Mouse (Mus musculus) liver, adult (tissue): ENCODE measurements around the gene Tnks1bp1.

Experiments
- GATA4 ChIP-seq: IDR thresholded peaks from 2 replicates; pipeline ENCODE4 v1.6.1; 2014; ENCODE audit warnings: mild to moderate bottlenecking, low read length; ENCODE audit not compliant: insufficient replicate concordance

The Tnks1bp1 gene

DNA sequence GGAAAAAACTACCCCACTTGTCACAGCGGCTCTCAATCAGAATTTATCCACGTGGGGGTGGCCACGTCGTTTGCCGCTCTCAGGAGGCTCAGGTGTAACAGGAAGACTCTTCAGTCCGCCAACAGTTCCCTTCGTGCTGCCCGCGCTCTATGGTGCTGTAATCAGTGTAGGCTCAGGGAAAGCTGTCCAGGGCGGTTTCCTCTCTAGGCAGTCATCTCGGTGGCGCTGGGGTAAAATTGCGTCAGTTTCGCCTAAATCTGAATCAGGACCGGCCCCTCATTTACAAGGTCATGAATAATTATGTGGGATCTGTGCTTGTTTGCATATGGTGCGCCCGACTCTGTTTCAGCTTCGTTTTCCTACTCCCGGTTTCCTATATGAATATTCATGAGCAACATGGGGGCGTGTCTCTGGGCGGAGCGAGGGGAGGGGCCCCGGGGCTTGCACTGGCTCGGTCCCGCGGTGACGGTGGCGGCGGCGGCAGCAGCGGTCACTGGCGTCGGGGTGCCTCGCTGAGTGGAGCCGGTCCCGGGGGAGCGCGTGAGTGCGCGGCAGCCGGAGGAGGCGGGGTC, at the start of gene Tnks1bp1:
TSS of gene Tnks1bp1 (plus strand) at position 427 of the 572 bp plus-strand sequence.
- peak; percentile 89 for TF ChIP-seq GATA4

DNA sequence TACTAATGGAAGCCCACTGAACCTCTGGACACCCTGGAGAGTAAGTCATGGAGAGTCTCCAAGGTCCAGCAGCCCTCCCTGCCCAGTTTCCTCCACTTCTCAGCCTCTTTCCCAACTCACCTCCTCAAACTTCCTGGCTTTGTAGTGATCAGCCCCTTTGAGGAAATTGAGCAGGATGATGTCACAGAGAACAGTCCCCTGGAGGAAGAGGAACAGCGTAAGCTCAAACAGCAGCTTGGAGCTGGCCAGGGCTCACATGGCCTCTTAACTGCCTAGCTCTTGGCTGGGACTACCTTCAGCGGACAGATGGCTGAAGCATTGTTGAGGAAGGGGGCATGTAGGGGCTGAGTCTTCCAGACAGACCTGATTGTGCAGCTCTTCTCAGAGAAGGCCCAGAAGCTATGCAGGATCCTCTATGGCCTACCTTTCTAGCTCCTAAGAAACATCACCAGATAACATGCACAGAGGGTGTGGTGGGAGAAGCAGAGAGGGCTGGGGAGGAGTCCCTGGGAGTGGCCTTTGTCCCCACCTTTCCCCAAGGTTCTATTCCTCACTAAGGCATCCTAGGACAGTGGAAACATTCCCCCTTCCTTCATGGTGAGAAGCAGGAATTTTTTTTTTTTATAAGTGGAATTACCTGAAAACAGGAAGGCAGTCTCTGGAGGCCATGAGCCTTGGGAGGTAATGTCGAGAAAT, 48.2 kb upstream of the Tnks1bp1 start:
- no peak for TF ChIP-seq GATA4

DNA sequence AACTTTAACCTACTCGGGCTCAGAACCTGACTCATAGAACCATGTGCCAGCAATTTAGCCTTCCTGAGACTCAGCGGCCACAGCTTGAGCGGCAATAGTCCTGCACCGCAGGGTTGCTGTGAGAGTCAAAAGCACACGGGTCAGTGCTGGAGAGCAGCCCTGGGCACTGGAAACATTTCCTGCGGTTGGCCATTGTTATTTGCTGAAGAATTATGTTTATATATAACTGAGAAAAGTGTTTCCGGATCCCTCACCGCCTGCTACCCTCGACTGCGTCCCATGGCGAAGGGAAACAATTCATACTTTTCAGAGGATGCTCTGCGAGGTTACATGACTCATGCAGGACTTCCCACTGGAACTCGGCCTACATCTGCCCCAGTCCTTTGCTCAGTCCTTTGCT, 46.3 kb upstream of the Tnks1bp1 start:
- no peak for TF ChIP-seq GATA4

DNA sequence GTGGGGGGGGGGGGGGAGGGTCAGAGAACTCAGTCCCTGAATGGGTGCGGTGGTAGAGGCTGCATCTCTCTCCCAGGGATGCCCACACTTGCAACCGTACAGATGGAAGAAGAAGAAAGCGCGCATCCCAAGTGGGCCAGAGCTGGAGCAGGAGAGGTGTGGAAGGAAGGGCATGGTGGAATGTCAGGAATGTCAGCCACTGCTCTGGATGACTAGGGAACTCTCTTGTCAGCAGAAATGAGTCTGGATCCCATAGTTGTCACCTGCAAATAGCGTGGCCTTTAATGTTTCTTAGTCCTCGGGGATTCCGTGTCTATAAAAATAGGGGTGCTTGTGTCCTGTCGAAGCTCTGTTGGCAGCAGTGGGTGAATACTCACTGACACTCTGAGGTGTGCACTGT, 45.2 kb upstream of the Tnks1bp1 start:
- no peak for TF ChIP-seq GATA4

DNA sequence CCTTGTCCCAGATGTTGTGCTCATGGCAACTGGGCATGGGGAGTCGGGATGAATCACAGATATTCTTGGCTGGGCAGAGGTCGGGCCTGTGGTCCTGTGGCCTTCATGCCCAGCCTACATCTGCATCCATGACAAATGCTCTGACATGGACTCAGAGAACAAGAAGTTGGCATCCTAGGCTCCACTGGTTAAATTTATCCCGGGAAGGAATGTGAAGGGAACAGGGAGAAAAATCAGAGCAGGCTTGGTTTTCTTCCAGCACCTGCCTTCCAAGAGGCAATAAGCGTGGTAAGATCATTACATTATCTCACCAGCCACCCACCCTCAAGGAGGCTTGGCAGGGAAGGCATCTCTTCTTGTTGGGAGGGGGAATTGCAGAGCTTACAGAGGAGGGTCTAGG, 43.5 kb upstream of the Tnks1bp1 start:
- TF ChIP-seq GATA4, result no peak

DNA sequence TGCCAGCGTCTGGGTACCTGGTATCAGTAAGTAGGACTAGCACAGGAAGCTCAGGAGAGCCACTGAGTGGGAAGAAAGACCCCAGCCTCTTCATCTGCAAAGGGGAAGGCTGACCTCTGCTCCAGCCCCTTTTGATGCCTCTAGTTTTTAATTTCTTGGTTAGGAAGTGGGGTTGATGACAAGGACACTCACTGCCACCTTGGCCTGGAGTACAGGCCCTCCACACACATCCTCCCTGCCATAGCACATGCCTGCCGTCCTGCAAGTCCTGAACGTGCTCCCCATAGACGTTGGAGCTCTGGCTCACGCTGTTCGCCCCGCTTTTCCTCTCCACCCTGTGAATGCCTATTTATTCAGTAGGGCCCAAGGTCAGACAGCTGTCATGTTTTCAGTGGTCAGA, 41.2 kb upstream of the Tnks1bp1 start:
- no peak for TF ChIP-seq GATA4

DNA sequence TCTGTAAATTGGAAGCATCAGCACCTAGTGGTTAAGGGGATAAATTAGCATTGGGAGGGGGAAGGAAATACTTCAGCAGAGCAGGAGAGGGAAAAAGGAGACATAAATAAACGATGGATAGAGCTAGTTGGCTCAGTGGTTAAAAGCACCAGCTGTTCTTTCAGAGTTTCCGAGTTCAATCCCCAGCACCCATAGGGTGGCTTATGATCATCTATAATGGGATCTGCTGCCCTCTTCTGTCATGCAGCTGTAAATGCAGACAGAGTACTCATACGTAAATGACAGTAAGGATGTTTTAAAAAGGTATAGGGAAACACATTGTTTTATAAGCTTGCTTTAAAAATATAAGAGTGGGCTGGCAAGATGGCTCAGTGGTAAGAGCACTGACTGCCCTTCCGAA, 40.1 kb upstream of the Tnks1bp1 start:
- no peak for TF ChIP-seq GATA4

DNA sequence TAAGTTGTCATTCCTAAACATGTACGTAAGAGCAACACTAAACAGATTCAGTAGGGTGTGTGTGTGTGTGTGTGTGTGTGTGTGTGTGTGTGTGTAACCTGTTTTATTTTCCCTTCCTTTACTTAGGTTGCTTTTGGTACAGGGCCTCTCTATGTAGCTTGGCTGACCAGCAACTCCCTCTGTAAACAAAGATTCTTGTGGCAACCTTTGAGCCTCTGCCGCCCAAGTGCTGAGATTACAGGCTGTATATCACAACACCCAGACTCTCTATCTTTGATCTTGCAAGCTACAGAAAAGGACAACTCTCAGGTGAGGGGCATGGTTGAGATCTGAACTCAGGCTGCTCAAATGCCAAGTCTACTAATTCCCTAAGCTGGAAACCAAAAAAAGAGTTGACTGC, 38.6 kb upstream of the Tnks1bp1 start:
- no peak for TF ChIP-seq GATA4

DNA sequence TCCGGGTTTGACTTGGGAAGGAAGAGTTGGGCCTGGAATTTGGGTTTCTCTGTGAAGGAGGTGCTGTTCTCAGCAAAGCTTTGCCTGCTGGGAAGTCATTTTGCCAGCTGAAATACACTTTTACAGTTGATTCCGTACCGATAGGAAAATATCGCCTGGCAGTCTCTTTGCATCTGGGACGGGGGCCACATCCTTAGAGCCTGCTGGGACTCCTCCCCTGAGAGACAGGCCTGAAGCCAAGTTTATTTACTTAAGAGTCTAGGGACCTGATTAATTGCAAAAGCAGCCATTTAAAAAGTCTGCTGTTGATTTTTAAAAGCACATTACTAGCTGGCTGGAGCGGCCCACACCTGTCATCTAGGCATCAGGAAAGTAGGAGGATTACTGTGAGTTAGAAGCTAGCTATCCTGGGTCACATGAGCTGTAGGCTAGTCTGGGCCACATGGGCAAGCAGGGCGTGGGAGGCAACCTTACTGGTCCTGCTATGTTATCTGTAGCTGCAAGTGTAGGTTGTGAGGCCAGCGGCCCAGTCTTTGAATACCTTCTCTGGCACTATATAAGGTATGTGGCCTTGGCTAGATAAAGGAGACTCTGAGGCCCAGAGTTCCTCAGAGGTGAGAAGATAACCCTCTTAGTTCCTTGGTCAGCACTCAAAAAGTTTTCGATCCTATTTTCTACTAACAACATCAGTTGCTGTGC, 35.8 kb upstream of the Tnks1bp1 start:
- no peak for TF ChIP-seq GATA4

DNA sequence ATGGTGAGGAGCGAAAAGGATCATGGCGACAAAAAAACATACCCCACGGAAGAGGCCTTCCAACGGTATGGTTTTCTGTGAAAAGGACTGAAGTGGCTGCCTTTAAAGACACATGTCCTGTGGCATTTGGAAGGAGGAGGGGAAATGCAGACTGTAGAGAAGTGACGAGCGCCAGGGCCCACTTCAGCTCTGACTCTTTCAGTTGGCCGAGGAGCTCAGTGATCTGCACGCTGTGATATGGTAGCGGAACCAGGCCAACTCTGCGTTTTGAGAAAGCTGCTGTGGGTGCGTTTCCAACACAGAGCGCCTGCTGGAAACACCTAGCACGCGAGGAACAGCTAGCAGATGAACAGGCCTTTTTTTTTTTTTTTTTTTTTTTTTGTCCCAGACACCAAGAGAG, 35.1 kb upstream of the Tnks1bp1 start:
- no peak for TF ChIP-seq GATA4

DNA sequence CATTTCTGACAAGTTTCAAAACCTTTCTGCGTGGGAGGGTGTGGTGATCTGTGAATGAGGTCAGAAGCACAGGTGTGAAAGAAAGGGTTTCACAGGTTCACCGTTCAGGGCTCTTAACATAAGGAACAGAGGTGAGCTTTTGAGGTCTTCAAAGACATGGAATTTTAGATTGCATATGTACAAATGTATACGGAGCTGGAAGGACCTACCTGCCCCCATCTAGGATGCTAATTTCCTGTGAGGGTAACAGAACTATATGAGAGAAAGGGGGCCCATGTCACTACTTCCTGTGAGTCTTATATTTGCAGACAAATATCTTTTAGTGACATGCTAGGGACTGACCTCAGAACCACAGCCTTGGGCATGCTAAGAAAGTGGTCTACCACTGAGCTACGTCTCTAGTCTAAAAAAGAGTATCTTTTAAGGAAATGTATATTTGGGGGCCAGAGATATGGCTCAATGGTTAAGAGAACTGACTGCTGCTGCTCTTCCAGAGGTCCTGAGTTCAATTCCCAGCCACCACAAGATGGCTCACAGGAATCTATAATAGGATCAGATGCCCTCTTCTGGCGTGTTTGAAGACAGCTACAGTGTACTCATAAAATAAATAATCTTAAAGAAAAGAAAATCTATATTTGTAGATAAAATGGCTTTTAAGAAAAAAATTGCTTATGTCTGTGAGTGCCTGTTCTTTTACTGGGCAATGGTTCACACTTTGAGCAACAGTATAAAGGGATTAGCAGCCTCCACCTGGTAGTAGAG, 33.8 kb upstream of the Tnks1bp1 start:
- TF ChIP-seq GATA4, result no peak

DNA sequence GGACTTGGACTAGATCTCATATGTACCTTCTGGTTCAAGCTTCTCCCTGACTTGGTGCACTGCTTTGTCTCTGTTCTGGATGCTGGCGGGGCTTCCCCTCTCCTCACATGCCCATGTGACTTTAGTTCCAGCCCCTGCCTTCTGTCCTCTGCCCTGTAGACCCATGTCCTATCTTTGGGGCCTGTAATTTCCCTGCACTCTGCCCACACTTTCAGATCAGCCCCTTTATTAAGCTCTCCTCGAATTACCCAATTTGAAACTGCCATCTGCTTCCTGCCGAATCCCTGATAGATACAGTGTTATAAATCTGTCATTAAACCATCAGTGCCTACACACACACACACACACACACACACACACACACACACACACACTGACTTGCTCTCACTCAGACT, 33.2 kb upstream of the Tnks1bp1 start:
- no peak for TF ChIP-seq GATA4

DNA sequence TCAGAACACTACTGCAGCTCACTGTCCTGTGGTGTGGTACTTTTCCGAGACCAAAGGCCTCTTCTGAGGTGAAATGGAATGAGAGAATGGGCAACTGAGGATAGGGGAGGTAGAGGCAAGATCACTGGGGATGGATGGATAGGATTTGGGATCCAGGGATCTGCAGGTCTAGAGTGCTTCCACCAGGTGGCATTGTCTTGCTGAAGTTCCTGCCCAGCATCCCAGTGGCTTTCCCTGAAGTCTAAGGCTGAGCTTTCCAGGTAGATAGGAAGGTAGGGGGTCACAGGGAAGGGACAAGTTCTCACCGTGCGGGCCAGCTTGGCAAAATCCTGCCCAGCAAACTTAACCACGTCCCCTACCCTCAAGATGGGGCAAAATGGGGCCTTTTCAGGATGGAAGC, 25.8 kb upstream of the Tnks1bp1 start:
- TF ChIP-seq GATA4, result no peak

DNA sequence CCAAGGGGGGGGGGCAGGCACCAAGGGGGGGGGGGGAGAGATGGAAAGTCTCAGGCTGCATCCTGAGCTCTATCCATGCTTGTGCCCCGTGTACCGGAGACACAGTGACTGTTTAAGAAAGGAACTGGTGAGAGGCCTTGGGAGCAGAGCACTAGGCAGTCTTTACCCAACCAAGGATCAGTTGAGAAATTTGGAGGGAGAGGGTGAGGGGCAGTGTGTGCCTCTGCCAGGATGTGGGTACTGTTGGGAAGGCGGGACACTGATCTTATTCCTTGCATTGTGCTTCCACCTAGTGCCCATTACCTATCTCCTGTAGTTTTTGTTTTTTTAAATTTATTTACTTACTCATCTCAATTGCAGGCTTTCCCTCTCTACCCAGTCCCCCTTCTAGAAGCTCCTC, 21.6 kb upstream of the Tnks1bp1 start:
- TF ChIP-seq GATA4, result no peak

DNA sequence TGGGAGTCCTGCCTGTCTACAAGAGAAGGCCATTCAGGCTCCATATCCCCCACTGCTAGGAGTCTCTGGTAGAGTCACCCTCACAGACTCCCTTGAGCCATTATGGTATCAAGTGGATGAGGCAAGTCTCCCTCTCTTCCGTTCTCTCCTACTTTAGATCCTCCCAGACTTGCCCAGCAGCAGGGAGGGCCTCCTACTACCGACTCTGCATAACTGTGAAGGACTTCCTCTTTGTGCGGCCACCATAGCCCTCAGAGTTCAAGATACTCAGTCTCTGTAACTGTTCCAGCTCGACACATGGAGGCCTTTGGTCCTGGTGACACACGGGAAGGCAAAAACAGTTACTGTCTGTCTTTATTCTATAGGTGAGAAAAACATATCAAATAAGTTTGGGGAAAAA, 20.5 kb upstream of the Tnks1bp1 start:
- no peak for TF ChIP-seq GATA4

DNA sequence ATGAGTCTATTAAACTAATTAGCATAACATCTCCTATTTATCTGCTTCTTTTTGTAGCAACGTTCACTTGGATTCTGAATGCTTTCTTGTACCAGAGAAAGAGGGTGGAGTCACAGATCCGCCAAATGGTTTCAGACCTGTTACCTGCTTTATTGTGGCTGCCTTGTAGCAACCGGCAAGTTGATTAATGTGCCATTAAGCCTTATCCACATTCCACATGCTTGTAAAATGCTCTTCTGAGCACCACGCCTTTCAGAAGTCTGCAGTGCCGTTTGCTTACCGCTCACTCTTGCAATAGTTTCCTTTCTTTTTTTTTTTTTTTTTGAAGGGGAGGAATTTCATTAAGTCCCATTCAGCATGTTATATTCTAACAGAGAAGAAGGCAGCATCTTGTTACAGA, 17.9 kb upstream of the Tnks1bp1 start:
- no peak for TF ChIP-seq GATA4
